Mouse (Mus musculus) megakaryocyte, embryonic 14.5 days (primary cell): ENCODE measurements around the gene Atp8a2. TPM values are rescaled to one million over a fixed set of nuclear protein-coding genes. Genes with fewer than 3 reads are reported as not detected.

Experiments used
- H3K27me3 ChIP-seq: replicated peaks from 2 replicates; pipeline ENCODE3; 2012; ENCODE audit warnings: inconsistent platforms
- H3K36me3 ChIP-seq: replicated peaks from 2 replicates; pipeline ENCODE3; 2012; ENCODE audit warnings: low read length, inconsistent platforms, mixed read lengths
- H3K4me1 ChIP-seq: 2 replicates; pipeline ENCODE4 v1.6.1; 2012; ENCODE audit warnings: inconsistent platforms
- H3K4me3 ChIP-seq: replicated peaks from 2 replicates; pipeline ENCODE3; 2012; ENCODE audit warnings: moderate library complexity, mild to moderate bottlenecking, inconsistent platforms
- H3K9me3 ChIP-seq: 2 replicates; pipeline ENCODE4 v1.6.1; 2012; ENCODE audit warnings: inconsistent platforms
- FLI1 ChIP-seq: IDR thresholded peaks from 2 replicates; pipeline ENCODE4 v1.6.1; 2012; ENCODE audit warnings: low read length, inconsistent platforms, mixed read lengths
- GATA1 ChIP-seq: IDR thresholded peaks from 3 replicates; pipeline ENCODE4 v1.6.1; 2012; ENCODE audit warnings: mixed read lengths, low read length, inconsistent platforms, borderline replicate concordance
- polyA plus RNA-seq: library from polyadenylated mRNA; stranded (reverse); fragments of >175 nt; gene quantifications from 2 replicates; pipeline ENCODE4 v1.2.3, GENCODE M21; 2012; ENCODE audit warnings: low replicate concordance; ENCODE audit not compliant: insufficient read depth

Atp8a2 gene
- polyA plus RNA-seq, 1 experiment, result 0.02 TPM

GRCm38 (mm10) chr14:60030666-60031065 lies 166.3 kb downstream of the Atp8a2 start:
- Histone ChIP-seq H3K27me3 (no peaks in the 10 kb centered on the region), H3K4me3 (no peak overlapping the region), H3K36me3 (no peaks in the 10 kb centered on the region), H3K4me1 (no peaks in the 10 kb centered on the region), H3K9me3 (peaks cover 13% of the 10 kb centered on the region)
- no peak for TF ChIP-seq GATA1
- no peak for TF ChIP-seq FLI1

- Histone ChIP-seq H3K27me3 (no peaks in the 10 kb centered on the region), H3K36me3 (no peaks in the 10 kb centered on the region), H3K9me3 (0 out of 2 replicates have a peak, but pooled peaks cover 8% of the 10 kb centered on the region), H3K4me3 (no peak overlapping the region), H3K4me1 (no peaks in the 10 kb centered on the region)
- TF ChIP-seq GATA1 (no peak), FLI1 (no peak)
Measured at GRCm38 (mm10) chr14:60027139-60027538, 169.8 kb downstream of the Atp8a2 start.

DNA sequence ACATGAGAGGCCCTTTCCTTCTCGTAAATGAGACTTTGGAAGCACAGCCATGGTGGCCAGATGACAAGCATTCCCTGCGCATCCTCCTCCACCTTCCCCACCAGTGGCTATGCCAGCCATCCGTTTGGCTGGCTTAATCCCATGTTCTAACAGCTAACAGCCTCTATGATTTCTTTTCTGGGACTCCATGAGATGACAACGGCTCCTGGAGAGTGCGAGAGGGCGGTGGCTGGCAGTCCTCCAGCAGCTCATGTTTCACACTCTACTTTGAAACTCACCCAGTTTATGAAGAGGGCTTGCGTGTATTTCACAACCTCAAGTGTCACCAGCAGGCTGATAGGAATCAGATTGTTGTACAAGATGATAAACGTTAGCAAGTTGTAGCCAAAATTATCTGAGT lies 170.3 kb downstream of the Atp8a2 start:
- Histone ChIP-seq H3K4me1 (no peaks in the 10 kb centered on the region), H3K4me3 (no peak overlapping the region), H3K36me3 (no peaks in the 10 kb centered on the region), H3K27me3 (no peaks in the 10 kb centered on the region), H3K9me3 (0 out of 2 replicates have a peak, but pooled peaks cover 5% of the 10 kb centered on the region)
- TF ChIP-seq GATA1 (no peak), FLI1 (no peak)

DNA sequence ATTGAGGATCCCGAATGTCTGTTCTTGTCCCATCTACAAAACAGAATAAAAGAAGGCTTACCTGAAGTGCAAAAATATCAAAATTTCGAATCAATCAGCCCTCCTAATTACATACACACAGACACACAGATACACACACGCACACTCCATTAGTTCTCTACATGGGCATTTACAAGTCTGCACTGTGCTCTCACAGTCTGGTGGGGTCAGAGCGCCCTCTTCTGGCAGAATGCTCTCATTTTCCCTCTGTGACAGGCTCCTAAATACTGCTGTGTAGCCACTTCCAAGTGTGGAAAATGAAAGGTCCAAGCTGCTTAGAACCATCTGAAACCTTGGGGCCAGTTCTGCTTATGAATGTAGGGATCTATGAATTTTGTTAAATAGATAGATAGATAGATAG lies 181.1 kb downstream of the Atp8a2 start:
- Histone ChIP-seq H3K9me3 (no peaks in the 10 kb centered on the region), H3K27me3 (no peaks in the 10 kb centered on the region), H3K4me1 (no peaks in the 10 kb centered on the region), H3K36me3 (no peaks in the 10 kb centered on the region), H3K4me3 (no peak overlapping the region)
- TF ChIP-seq GATA1, result no peak
- no peak for TF ChIP-seq FLI1

DNA sequence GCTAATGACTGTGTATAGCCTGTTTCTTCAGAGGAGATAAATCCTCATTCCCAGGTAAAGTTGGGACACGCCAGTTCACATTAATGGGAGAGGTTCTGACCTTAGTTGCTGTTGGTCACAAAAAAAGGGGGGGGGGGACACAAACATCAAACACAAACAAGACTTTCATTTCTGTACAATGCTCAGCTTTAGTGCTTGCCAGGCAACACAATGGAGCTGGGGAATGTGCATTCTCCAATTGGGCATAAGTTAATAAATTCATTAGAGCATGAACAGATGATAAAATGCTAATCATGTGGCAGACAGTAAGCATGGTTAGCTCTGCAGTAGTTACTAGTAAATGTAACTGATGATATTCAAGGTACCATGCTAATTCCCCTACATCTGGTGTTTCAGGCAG lies 195.2 kb downstream of the Atp8a2 start:
- no peaks in the 10 kb centered on the region for H3K27me3 ChIP-seq
- no peak for TF ChIP-seq FLI1
- no peak for TF ChIP-seq GATA1
- H3K9me3 ChIP-seq, result peaks cover 10% of the 10 kb centered on the region; the same call in 1 of the 2 replicates
- no peaks in the 10 kb centered on the region for H3K36me3 ChIP-seq
- H3K4me3 ChIP-seq, result no peak overlapping the region
- no peaks in the 10 kb centered on the region for H3K4me1 ChIP-seq

DNA sequence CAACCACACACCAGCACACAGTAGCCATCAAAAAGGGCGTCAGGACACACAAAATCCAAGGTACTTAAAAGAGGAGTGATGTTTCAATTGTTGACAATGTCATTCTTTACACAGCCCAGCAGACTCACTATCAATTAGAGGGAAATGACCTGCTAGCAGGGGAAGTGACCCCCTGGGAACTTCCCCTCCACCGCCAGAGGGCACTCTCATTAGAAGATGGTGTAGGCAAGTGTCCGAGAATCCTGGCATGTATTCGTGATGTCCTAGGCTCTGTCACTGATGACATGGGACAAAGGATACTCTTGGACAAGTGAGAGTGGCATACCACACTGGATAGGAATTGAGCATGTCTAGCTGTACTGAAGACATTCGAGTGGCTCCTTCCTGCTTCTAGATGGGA lies 208.1 kb downstream of the Atp8a2 start:
- TF ChIP-seq FLI1, result no peak
- TF ChIP-seq GATA1, result no peak
- Histone ChIP-seq H3K27me3 (no peaks in the 10 kb centered on the region), H3K4me3 (no peak overlapping the region), H3K9me3 (no peaks in the 10 kb centered on the region), H3K4me1 (no peaks in the 10 kb centered on the region), H3K36me3 (no peaks in the 10 kb centered on the region)

GRCm38 (mm10) chr14:59987975-59988374 lies 209.0 kb downstream of the Atp8a2 start:
- Histone ChIP-seq H3K36me3 (no peaks in the 10 kb centered on the region), H3K4me3 (no peak overlapping the region), H3K4me1 (no peaks in the 10 kb centered on the region), H3K27me3 (no peaks in the 10 kb centered on the region), H3K9me3 (no peaks in the 10 kb centered on the region)
- TF ChIP-seq FLI1 (no peak), GATA1 (no peak)

DNA sequence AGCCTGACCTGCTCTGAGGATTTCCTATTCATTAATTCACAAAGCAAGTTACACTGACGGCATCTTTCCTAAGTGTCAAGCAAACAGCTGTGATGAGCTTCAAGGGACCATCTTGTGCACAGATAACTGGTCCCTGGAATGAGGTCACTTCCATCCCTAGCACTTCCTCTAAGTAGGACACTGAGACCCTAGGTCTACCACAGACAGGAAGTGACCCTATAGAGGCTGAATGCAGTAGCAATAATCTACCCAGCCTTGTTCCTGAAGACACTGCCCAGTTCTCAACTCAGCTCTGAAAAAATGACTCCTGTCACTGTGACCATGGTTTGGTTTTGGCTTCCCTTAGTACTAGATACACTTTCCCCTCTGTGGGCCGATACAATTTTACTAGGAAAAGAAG lies 219.0 kb downstream of the Atp8a2 start:
- Histone ChIP-seq H3K27me3 (no peaks in the 10 kb centered on the region), H3K36me3 (no peaks in the 10 kb centered on the region), H3K4me1 (no peaks in the 10 kb centered on the region), H3K9me3 (no peaks in the 10 kb centered on the region), H3K4me3 (no peak overlapping the region)
- TF ChIP-seq FLI1 (no peak), GATA1 (no peak)

DNA sequence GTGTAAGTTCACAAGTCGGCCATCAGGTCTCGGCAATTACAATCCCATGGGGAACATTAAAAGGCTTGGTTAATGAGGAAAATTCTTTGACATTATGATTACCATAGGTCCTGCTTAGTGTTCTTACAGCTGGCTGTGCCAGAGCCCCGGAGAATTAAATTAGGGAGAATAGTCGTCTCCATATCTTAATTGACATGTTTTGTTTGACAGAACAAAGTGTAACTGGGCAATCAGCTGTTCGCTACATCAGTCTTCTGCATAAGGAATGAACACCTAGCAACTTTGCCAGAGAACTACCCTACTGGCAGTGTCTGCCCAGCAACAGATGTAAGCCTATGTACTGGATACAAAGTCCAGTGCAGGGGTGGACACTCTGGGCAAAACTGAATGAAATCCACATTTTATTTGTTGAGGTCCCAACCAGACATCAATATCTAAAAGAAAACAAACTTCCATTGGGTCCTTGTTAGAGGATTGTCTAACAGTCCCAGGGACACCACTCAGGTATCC lies 225.7 kb downstream of the Atp8a2 start:
- Histone ChIP-seq H3K4me1 (no peaks in the 10 kb centered on the region), H3K27me3 (no peaks in the 10 kb centered on the region), H3K9me3 (peaks cover 3% of the 10 kb centered on the region; the same call in 1 of the 2 replicates), H3K4me3 (no peak overlapping the region), H3K36me3 (no peaks in the 10 kb centered on the region)
- no peak for TF ChIP-seq FLI1
- TF ChIP-seq GATA1, result no peak

DNA sequence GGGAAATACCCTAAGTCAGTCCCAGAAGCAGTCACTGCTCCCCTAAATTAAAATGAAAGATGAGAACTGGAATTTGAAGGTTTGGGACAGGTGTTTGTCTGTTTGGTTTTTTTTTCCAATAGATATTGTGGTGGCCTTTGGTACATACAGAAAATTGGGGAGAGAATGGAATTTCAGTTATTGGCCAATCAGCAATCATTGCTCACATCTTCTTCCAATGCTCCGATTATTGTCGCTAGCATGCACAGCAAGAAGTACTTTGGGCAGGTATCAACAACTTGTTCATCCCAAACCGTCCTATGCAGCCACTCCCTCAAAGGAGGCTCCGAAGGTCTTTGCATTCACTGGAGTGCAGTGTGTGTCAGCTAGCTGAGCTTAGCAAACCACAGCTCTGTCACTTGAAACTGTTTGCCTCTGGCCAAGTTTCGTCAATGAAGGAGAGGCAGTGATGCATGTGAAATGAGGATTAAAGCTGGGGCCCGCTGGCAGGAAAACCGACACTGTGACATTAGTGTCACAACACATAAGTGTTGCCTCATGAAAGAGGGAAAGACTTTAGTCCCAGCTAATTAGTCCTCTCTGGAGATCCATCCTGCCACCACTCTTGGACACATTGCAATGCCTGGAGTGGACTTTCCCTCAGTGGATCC lies 227.4 kb downstream of the Atp8a2 start:
- TF ChIP-seq FLI1, result no peak
- no peak for TF ChIP-seq GATA1
- H3K9me3 ChIP-seq, result peaks cover 3% of the 10 kb centered on the region; the same call in 1 of the 2 replicates
- no peak overlapping the region for H3K4me3 ChIP-seq
- H3K4me1 ChIP-seq, result no peaks in the 10 kb centered on the region
- no peaks in the 10 kb centered on the region for H3K36me3 ChIP-seq
- H3K27me3 ChIP-seq, result no peaks in the 10 kb centered on the region
